In genomic region chr6:94080933-94081545, GRCm38 (mm10) we compare ENCODE assay signal across 8 mouse cellular contexts.
DNase-seq lines count a peak whose midpoint lies in the region; ATAC-seq and TF ChIP-seq lines count a peak whose summit lies in the region.

No protein-coding gene starts in this region.

- H3K4me3 ChIP-seq in midbrain, embryonic 10.5 days, result no peak overlapping the region
- H3K4me3 ChIP-seq in midbrain, embryonic 13.5 days (replicated peaks), result no peak overlapping the region
- H3K4me3 ChIP-seq in heart, postnatal 0 days (ENCODE audit: low read depth, low read length), result no peak overlapping the region
- H3K4me3 ChIP-seq in myocyte, result no peak overlapping the region

- H3K27me3 ChIP-seq in midbrain, embryonic 10.5 days (ENCODE audit: low read depth, poor library complexity, severe bottlenecking), result no peaks in the 10 kb centered on the region
- no peaks in the 10 kb centered on the region for H3K27me3 ChIP-seq in midbrain, embryonic 13.5 days
- H3K27me3 ChIP-seq in heart, postnatal 0 days (ENCODE audit: control insufficient read depth, insufficient read depth, low read length), result no peaks in the 10 kb centered on the region
- H3K27me3 ChIP-seq in myocyte (ENCODE audit: control insufficient read depth, insufficient read depth, insufficient read length), result no peaks in the 10 kb centered on the region

- ATAC-seq in midbrain, embryonic 13.5 days, result no peak
- no peak for ATAC-seq in heart, postnatal 0 days (ENCODE audit: insufficient read depth, low read depth)

- H3K36me3 ChIP-seq in midbrain, embryonic 10.5 days, result no peaks in the 10 kb centered on the region
- H3K36me3 ChIP-seq in midbrain, embryonic 13.5 days, result no peaks in the 10 kb centered on the region
- H3K36me3 ChIP-seq in heart, postnatal 0 days (replicated peaks; ENCODE audit: control insufficient read depth, insufficient read depth, low read length), result no peaks in the 10 kb centered on the region
- H3K36me3 ChIP-seq in myocyte (ENCODE audit: control insufficient read depth, insufficient read depth), result no peaks in the 10 kb centered on the region

- TF ChIP-seq EP300 in heart, postnatal 0 days (IDR thresholded peaks at IDR 0.05; ENCODE audit: low read depth), result no peak

- no peak for TF ChIP-seq POLR2A in myocyte (IDR thresholded peaks at IDR 0.05; ENCODE audit: insufficient read length, low read depth)

- H3K4me1 ChIP-seq in midbrain, embryonic 10.5 days, result peaks cover 46% of the 10 kb centered on the region
- peaks cover 20% of the 10 kb centered on the region for H3K4me1 ChIP-seq in midbrain, embryonic 13.5 days (replicated peaks)
- peaks cover 27% of the 10 kb centered on the region; the same call in 1 of the 2 replicates for H3K4me1 ChIP-seq in heart, postnatal 0 days (ENCODE audit: control insufficient read depth, insufficient read depth)

- H3K79me2 ChIP-seq in myocyte (ENCODE audit: control insufficient read depth, insufficient read depth), result peaks cover 6% of the 10 kb centered on the region

- no peak overlapping the region for H3K27ac ChIP-seq in midbrain, embryonic 10.5 days (replicated peaks)
- no peak overlapping the region for H3K27ac ChIP-seq in midbrain, embryonic 13.5 days
- no peak overlapping the region for H3K27ac ChIP-seq in heart, postnatal 0 days (ENCODE audit: low read depth)

- peak; percentile 96 for TF ChIP-seq CTCF in heart, postnatal 0 days (IDR thresholded peaks at IDR 0.05; ENCODE audit: low read depth)

- 27% methylated on average over 4 of the region's 4 CpGs for WGBS in midbrain, embryonic 10.5 days
- 19% methylated on average over 4 of the region's 4 CpGs for WGBS in midbrain, embryonic 13.5 days
- WGBS in heart, postnatal 0 days, result 15% methylated on average over 4 of the region's 4 CpGs

- H3K9ac ChIP-seq in midbrain, embryonic 13.5 days (replicated peaks), result no peak overlapping the region
- H3K9ac ChIP-seq in heart, postnatal 0 days (replicated peaks; ENCODE audit: low read depth, low read length), result no peak overlapping the region

- H3K9me3 ChIP-seq in midbrain, embryonic 10.5 days (replicated peaks), result no peaks in the 10 kb centered on the region; the same call in 1 of the 2 replicates
- no peaks in the 10 kb centered on the region for H3K9me3 ChIP-seq in midbrain, embryonic 13.5 days
- no peaks in the 10 kb centered on the region for H3K9me3 ChIP-seq in heart, postnatal 0 days (replicated peaks; ENCODE audit: control insufficient read depth, low read length)

- DNase-seq in midbrain, embryonic 10.5 days (ENCODE audit: low spot score), result peak; percentile 67
- DNase-seq in adrenal gland, postnatal 14 days, result peak; percentile 83
- peak; percentile 62 for DNase-seq in embryo, embryonic 11.5 days (ENCODE audit: low read depth, low spot score)
- DNase-seq in heart, postnatal 0 days (ENCODE audit: low spot score), result peak; percentile 63
- peak; percentile 47 to 60 for DNase-seq in left cerebral cortex, adult 8-10 months (ENCODE audit: low spot score in 2 of 2)
- DNase-seq in yolk sac, embryonic 10.5 days (ENCODE audit: low spot score), result peak; percentile 43

- H3K4me2 ChIP-seq in midbrain, embryonic 13.5 days (replicated peaks), result no peak overlapping the region
- H3K4me2 ChIP-seq in heart, postnatal 0 days (ENCODE audit: low read depth, low read length), result no peak overlapping the region
- H3K4me2 ChIP-seq in myocyte (ENCODE audit: low read depth), result no peak overlapping the region

- no peak overlapping the region for H3ac ChIP-seq in myocyte (ENCODE audit: control insufficient read depth, insufficient read length)

TF ChIP-seq in myocyte, 11 proteins besides CTCF, POLR2A, EP300 and RAD21:
- no peak for TF ChIP-seq MAX (IDR thresholded peaks at IDR 0.05; ENCODE audit: low read depth)
- peak; percentile 63; the same call in 1 of the 2 replicates for TF ChIP-seq CEBPB (IDR thresholded peaks at IDR 0.05; ENCODE audit: insufficient read depth, poor library complexity, severe bottlenecking)
- no peak for TF ChIP-seq SRF (IDR thresholded peaks at IDR 0.05; ENCODE audit: control insufficient read depth, insufficient read length, low read depth)
